Mouse (Mus musculus) layer of hippocampus, adult 2 months (tissue): ENCODE data around the gene Olfr1124. TPM values are rescaled to one million over a fixed set of nuclear protein-coding genes. Genes with fewer than 3 reads are reported as not detected.
A peak's percentile ranks its signal among the peaks of the same experiment; 100 is the strongest.
"Not testable (repeated sequence)": the region's sequence is repeated elsewhere in the genome, so short reads cannot be mapped to it uniquely, and the experiment has no call there.

Experiments used
- DNase-seq, 2 experiments: peaks; one replicate each; pipeline ENCODE4 v3.0.0; 2022; ENCODE audit warnings: low spot score in 2 of 2
- H3K27ac ChIP-seq: fragments of 200-600 bp; 2 replicates; pipeline ENCODE4 v1.8.1; 2022
- H3K4me3 ChIP-seq: fragments of 200-600 bp; 2 replicates; pipeline ENCODE4 v1.8.1; 2022; ENCODE audit warnings: mild to moderate bottlenecking
- CTCF ChIP-seq: fragments of 200-600 bp; conservative IDR thresholded peaks from 2 replicates; pipeline ENCODE4 v1.8.1; 2022; ENCODE audit warnings: antibody characterized with exemption, mild to moderate bottlenecking, moderate library complexity
- long read RNA-seq, 2 experiments: library from polyadenylated mRNA; stranded (forward); transcript quantifications; one replicate each; pipeline ENCODE4 v2.0.0; 2021; ENCODE audit warnings: borderline mapping rate in 2 of 2
- total RNA-seq, 2 experiments: library from RNA; stranded (reverse); gene quantifications; 2 replicates each; pipeline ENCODE4 v1.2.3; 2021

The Olfr1124 gene
- not detected for total RNA-seq
- long read RNA-seq, experiment 1 = 0 reads
- long read RNA-seq, experiment 2 = 0 reads

GRCm38 (mm10) chr2:87429975-87430374, at the start of gene Olfr1124:
Gene Olfr1124, plus strand, starts transcription at chr2:87430275.
- H3K27ac ChIP-seq = no peak within 1 kb of the TSS
- TF ChIP-seq CTCF = no peak
- DNase-seq = no peak
- H3K4me3 ChIP-seq = no peak within 1 kb of the TSS

DNA sequence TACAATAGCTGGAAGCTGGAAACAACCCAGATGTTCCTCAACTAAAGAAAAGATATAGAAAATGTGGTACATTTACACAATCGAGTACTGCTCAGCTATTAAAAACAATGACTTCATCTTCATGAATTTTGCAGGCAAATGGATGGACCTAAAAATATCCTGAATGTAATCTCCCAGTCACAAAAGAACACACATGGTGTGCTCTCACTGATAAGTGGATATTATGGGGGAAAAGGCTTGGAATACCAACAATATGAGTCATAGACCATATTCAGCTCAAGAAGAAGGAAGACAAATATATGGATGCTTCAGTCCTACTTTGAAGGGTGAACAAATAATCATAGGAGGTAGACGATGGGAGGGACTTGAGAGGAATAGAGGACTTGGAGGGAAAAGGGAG, 46.1 kb upstream of the Olfr1124 start:
- no peak for TF ChIP-seq CTCF
- Histone ChIP-seq H3K4me3 (no peak overlapping the region), H3K27ac (no peak overlapping the region)
- no peak for DNase-seq

- no peak for TF ChIP-seq CTCF
- no peak within 1 kb of the TSS for H3K27ac ChIP-seq
- DNase-seq = no peak
- H3K4me3 ChIP-seq = no peak within 1 kb of the TSS
Measured at GRCm38 (mm10) chr2:87385549-87385948, 44.5 kb upstream of the Olfr1124 start, which contains the start of gene Olfr1122. Gene Olfr1122, plus strand, starts transcription at chr2:87385849.

GRCm38 (mm10) chr2:87393605-87394004, 36.5 kb upstream of the Olfr1124 start:
- DNase-seq = peak in 1 of 2 experiments; percentile 20
- not testable (repeated sequence) for H3K4me3 ChIP-seq

GRCm38 (mm10) chr2:87394686-87395085, 35.4 kb upstream of the Olfr1124 start:
- H3K4me3 ChIP-seq, H3K27ac ChIP-seq, DNase-seq: not testable (repeated sequence)
- peak; percentile 39 for TF ChIP-seq CTCF

More at GRCm38 (mm10) chr2:87393605-87394004, 36.5 kb upstream of the Olfr1124 start:
- H3K27ac ChIP-seq = not testable (repeated sequence)

DNA sequence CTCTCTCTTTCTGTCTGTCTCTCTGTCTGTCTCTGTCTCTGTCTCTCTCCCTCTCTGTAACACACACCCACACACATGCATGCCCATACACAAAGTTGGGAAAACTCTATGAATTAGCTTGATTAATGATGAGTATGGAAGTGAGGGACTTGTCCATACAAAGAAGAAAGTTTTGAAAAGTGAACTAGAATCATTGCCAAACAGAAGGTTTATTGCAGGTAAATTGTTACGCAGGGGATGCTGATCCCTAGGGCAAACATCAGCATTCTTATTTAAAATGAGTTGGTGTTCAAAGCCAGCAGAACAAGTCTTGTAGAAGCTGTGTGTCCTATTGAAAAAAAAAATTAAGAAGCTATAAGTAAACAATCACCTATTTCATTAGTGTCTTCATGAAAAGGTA, 13.7 kb upstream of the Olfr1124 start, which contains the start of gene Olfr1123:
Olfr1123 (plus strand) TSS at position 301 of the 400 bp plus-strand sequence.
- no peak for DNase-seq
- H3K27ac ChIP-seq = no peak within 1 kb of the TSS
- TF ChIP-seq CTCF = no peak
- H3K4me3 ChIP-seq = no peak within 1 kb of the TSS

DNA sequence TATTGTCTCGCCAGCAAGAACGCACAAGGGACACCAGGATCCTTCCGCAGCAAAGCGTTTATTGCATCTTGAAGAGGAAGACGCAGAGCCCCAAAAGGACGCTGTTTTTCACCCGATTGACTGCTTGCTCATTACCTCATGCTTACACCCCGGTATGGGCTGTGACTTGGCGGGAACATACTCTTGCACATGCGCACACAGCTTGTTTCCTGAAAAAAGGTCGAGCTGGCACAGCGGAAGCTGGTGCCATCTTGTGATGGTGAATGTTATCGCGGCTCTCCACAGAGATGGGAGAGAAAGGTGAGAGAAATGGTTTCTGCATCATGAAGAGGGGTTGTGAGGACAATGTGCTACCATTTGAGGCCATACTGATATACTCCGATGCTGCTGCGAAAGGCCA, 7.7 kb downstream of the Olfr1124 start:
- no peak for DNase-seq
- no peak overlapping the region for H3K27ac ChIP-seq
- H3K4me3 ChIP-seq = no peak overlapping the region
- TF ChIP-seq CTCF = no peak

DNA sequence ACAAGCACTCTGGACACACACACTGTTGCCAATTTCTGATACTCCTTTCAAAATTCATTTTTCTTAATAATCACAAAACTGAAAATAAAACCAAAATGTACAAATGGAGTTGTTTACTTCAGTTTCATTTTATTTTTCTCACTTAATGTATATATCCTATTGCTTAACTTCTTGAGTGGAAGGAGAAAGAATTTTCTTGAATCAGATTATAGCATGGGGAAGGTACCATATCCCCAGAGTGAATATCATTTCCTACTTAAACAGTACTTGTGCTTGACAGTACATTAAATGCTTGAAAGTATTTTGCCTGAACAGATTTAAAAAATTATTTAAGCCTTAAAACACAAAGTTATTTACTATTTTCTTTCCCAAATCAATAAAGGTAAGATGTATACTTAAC, 23.6 kb downstream of the Olfr1124 start, which contains the start of gene Olfr1126:
Olfr1126 (plus strand) TSS at position 301 of the 400 bp plus-strand sequence.
- H3K4me3 ChIP-seq = no peak within 1 kb of the TSS
- no peak for TF ChIP-seq CTCF
- no peak within 1 kb of the TSS for H3K27ac ChIP-seq
- DNase-seq = no peak

DNA sequence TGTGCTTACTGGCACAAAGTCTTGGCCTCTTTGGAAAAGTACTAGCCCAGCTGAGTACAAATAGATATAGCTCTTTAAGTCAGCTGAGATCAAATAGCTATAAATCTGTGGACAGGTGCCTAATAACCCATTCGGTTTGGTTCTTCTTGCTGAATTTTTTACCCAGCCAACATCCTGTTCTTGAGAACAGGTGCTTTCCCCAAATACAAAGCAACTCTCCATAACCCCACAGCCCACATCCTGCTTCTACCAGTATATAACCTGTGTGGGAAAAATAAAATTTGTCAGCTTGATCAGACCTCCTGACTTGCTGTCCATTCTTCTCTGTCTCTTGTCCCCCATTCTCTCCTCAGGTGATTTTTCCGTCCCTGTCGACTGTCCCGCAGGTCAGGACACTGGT, 31.7 kb downstream of the Olfr1124 start:
- H3K27ac ChIP-seq = no peak overlapping the region
- no peak for DNase-seq
- no peak overlapping the region for H3K4me3 ChIP-seq
- TF ChIP-seq CTCF = no peak

- TF ChIP-seq CTCF = peak; percentile 45
Measured at GRCm38 (mm10) chr2:87480207-87480606, 50.1 kb downstream of the Olfr1124 start.

DNA sequence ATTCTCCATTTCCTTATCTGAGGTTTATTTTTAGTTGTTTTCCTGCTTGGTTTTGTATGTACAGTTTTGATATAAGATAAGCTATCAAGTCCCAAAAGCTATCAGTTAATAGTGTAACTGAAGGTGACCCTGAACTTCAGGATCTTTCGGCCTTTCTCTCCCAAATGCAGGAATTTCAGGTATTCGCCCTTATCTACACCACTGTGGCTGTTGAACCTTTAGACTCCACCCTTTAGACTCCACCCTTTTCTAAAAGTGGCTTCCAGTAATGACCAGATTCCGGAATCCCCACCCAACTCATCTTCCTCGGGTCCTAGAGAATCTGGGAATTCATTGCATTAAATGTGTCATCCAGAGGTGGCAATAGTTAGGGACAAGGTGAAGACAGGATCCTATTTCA, 51.1 kb downstream of the Olfr1124 start:
- no peak for TF ChIP-seq CTCF
- no peak overlapping the region for H3K4me3 ChIP-seq
- no peak overlapping the region for H3K27ac ChIP-seq
- no peak for DNase-seq

More at GRCm38 (mm10) chr2:87480207-87480606, 50.1 kb downstream of the Olfr1124 start:
- H3K4me3 ChIP-seq = no peak overlapping the region
- no peak overlapping the region for H3K27ac ChIP-seq
- no peak for DNase-seq

DNA sequence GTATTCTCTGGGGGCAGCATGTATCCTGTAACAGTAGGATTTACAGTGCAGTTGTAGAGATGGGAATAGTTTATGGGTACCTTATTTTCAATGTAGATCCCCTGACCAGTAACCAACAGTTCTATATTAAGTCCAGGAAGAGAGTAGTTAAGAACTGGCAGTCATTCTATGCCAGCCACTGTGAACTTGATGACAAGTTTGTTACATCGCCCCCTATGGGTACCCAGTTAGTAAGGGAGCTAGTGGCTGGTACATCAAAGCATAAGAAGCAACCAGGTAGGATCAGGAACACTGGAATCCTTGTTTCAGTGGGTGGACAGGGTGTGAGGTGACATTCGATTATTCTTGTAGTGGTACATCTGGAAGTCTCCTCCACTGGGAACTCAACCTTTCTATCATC, 52.2 kb downstream of the Olfr1124 start:
- Histone ChIP-seq H3K27ac (no peak overlapping the region), H3K4me3 (no peak overlapping the region)
- no peak for DNase-seq
- no peak for TF ChIP-seq CTCF

Other genes with a start within 250 kb of the Olfr1124 start
- not detected for gene Olfr1112, start 242.5 kb upstream of the Olfr1124 start, total RNA-seq
- not detected for gene Olfr1113, start 221.3 kb upstream of the Olfr1124 start, total RNA-seq
- gene Olfr1115, start 182.3 kb upstream of the Olfr1124 start, total RNA-seq = not detected
- not detected for gene Olfr1116, start 162.7 kb upstream of the Olfr1124 start, total RNA-seq
- gene Olfr1118, start 122.7 kb upstream of the Olfr1124 start, total RNA-seq = not detected
- not detected for gene Olfr1120, start 75.5 kb upstream of the Olfr1124 start, total RNA-seq
- gene Olfr1121, start 60.4 kb upstream of the Olfr1124 start, total RNA-seq = not detected
- under 1 TPM in 1 of 2 experiments, not detected in 1; 0.08 TPM for gene Olfr1122, start 44.4 kb upstream of the Olfr1124 start, total RNA-seq
- not detected for gene Olfr1123, start 13.6 kb upstream of the Olfr1124 start, total RNA-seq
- gene Olfr1126, start 23.7 kb downstream of the Olfr1124 start, total RNA-seq = not detected
- gene Pramel7, start 66.8 kb downstream of the Olfr1124 start, total RNA-seq = not detected
- gene Pramel6, start 76.3 kb downstream of the Olfr1124 start, total RNA-seq = not detected
- gene Olfr153, start 101.5 kb downstream of the Olfr1124 start, total RNA-seq = under 1 TPM in 1 of 2 experiments, not detected in 1; 0.28 TPM
- gene Olfr1128, start 115.3 kb downstream of the Olfr1124 start, total RNA-seq = not detected
- not detected for gene Olfr1129, start 143.6 kb downstream of the Olfr1124 start, total RNA-seq
- not detected for gene Olfr1130, start 175.9 kb downstream of the Olfr1124 start, total RNA-seq
- gene Olfr1131, start 196.8 kb downstream of the Olfr1124 start, total RNA-seq = not detected
- not detected for gene Olfr1132, start 207.3 kb downstream of the Olfr1124 start, total RNA-seq
- not detected for gene Olfr1133, start 217.1 kb downstream of the Olfr1124 start, total RNA-seq
- not detected for gene Olfr1134, start 228.2 kb downstream of the Olfr1124 start, total RNA-seq
- gene Olfr1135, start 243.4 kb downstream of the Olfr1124 start, total RNA-seq = not detected